Comparison of ENCODE assay signal across 8 mouse cellular contexts in the genomic region with DNA sequence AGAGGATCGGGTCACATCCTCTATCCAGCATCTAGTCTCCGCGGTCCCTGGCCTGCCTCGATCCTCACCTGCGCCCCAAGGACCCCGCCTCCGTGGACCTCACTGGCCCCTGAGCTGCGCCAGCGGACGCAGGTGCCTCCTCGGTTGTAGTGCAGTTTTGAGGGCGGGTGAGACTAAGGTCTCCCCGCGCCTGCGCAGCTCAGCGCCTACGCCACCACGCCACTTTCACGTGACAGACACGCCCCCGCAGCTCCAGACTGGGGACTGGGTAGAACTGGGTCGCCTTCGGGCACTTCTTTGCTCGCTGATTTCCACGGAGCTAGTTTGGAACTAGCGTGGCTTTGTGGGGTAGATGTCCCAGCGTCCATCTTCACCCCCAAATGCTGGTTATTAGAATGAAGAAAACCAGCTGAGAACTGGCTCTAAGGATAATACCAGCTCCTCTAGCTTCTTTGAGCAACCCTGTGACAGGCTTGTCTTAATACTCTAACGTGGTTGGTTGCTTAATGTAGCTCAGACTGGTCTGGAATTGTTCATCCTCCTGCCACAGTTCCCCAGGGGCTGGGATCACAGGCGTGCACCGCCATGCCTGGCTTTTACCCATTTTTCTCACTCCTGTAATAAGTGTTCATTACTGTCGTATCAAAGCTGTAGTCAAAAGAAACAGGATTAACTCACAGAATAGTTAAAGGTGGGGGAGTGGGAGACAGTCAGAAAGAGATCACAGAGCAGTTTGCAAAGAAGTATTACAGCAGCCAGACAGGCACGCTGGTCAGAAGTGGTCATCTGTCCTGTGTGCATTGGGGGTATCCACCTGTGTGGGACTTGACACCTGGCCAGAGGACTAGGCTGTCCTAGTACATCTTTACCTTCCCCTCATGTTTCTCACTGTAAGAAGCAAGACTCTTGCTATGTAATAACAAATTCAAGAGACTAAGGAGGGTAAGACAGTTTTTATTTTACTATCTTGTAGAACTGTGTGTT. TPM values are rescaled to one million over a fixed set of nuclear protein-coding genes. Genes with fewer than 3 reads are reported as not detected.
DNase-seq lines count a peak whose midpoint lies in the region; ATAC-seq and TF ChIP-seq lines count a peak whose summit lies in the region.

TSS of gene Fam213a (minus strand) at position 159 of the 984 bp plus-strand sequence.

- H3K4me2 ChIP-seq in forebrain, postnatal 0 days (ENCODE audit: low read depth) = peak within 1 kb of the TSS; percentile 86
- H3K4me2 ChIP-seq in neural tube, embryonic 14.5 days (ENCODE audit: low read depth, low read length) = peak within 1 kb of the TSS; percentile 78

- intact Hi-C loops in heart, postnatal 36 days (cut with DNase I) = no loop called here

- H3K27me3 ChIP-seq in MEL (ENCODE audit: control insufficient read depth in 1 of 2, insufficient read depth in 2 of 2, low read length in 2 of 2) = no peaks in the 10 kb centered on the region
- H3K27me3 ChIP-seq in cerebellum, adult 2 months (ENCODE audit: control insufficient read depth, insufficient read depth, low read length) = no peaks in the 10 kb centered on the region
- H3K27me3 ChIP-seq in forebrain, postnatal 0 days (ENCODE audit: insufficient read depth, low read length) = no peaks in the 10 kb centered on the region
- no peaks in the 10 kb centered on the region for H3K27me3 ChIP-seq in neural tube, embryonic 14.5 days (ENCODE audit: control insufficient read depth, insufficient read depth, low read length)
- H3K27me3 ChIP-seq in testis, adult 2 months (ENCODE audit: control insufficient read depth, insufficient read depth, low read length) = no peaks in the 10 kb centered on the region

- peaks cover 3% of the 10 kb centered on the region; the same call in 1 of the 2 replicates for H3K79me2 ChIP-seq in MEL (ENCODE audit: control insufficient read depth, insufficient read depth, low read length, poor library complexity)

- TF ChIP-seq EP300 in MEL (IDR thresholded peaks at IDR 0.05; ENCODE audit: low read depth in 1 of 2, low read length in 2 of 2) = no peak

- TF ChIP-seq RAD21 in MEL (IDR thresholded peaks at IDR 0.05; ENCODE audit: low read depth, low read length) = no peak

- H3K4me3 ChIP-seq in MEL (ENCODE audit: control insufficient read depth in 1 of 2, insufficient read depth in 1 of 2, low read depth in 2 of 2, low read length in 2 of 2) = peak within 1 kb of the TSS; percentile 85 to 96
- peak within 1 kb of the TSS; percentile 80 for H3K4me3 ChIP-seq in cerebellum, adult 2 months (replicated peaks; ENCODE audit: insufficient read depth, low read depth, low read length)
- peak within 1 kb of the TSS; percentile 68 for H3K4me3 ChIP-seq in forebrain, postnatal 0 days (ENCODE audit: low read depth, low read length)
- peak within 1 kb of the TSS; percentile 54 for H3K4me3 ChIP-seq in neural tube, embryonic 14.5 days (ENCODE audit: low read depth, low read length)
- peak within 1 kb of the TSS; percentile 92 for H3K4me3 ChIP-seq in testis, adult 2 months (ENCODE audit: control insufficient read depth, low read depth, low read length)

- H3K9ac ChIP-seq in MEL (ENCODE audit: control insufficient read depth, low read depth, low read length, poor library complexity, severe bottlenecking) = peak within 1 kb of the TSS; percentile 83
- H3K9ac ChIP-seq in forebrain, postnatal 0 days = peak within 1 kb of the TSS; percentile 81
- H3K9ac ChIP-seq in neural tube, embryonic 14.5 days (replicated peaks; ENCODE audit: low read depth, low read length) = peak within 1 kb of the TSS; percentile 76

- DNase-seq in MEL (ENCODE audit: low read depth, low spot score) = peak; percentile 93
- DNase-seq in cerebellum, adult 2 months = peak; percentile 93
- peak; percentile 97 for DNase-seq in forebrain, postnatal 0 days
- peak; percentile 83 for DNase-seq in heart, postnatal 36 days
- peak; percentile 89 to 96 for DNase-seq in layer of hippocampus, adult 18-20 months (ENCODE audit: low spot score in 2 of 2)
- peak; percentile 91 to 93 for DNase-seq in lung, adult 18-20 months

- peaks cover 0 to 14% of the 10 kb centered on the region in 2 experiments; a peak in 2 of 4 replicates for H3K36me3 ChIP-seq in MEL (ENCODE audit: control insufficient read depth in 1 of 2, insufficient read depth in 2 of 2, low read length in 2 of 2)
- no peaks in the 10 kb centered on the region for H3K36me3 ChIP-seq in forebrain, postnatal 0 days (ENCODE audit: insufficient read depth)
- H3K36me3 ChIP-seq in neural tube, embryonic 14.5 days (ENCODE audit: control insufficient read depth, insufficient read depth, low read length) = no peaks in the 10 kb centered on the region
- no peaks in the 10 kb centered on the region for H3K36me3 ChIP-seq in testis, adult 2 months (ENCODE audit: control insufficient read depth, insufficient read depth, low read length)

- H3K27ac ChIP-seq in MEL (ENCODE audit: control insufficient read depth, low read depth, low read length) = peak within 1 kb of the TSS; percentile 46; the same call in 1 of the 2 replicates
- peak within 1 kb of the TSS; percentile 34; the same call in 1 of the 2 replicates for H3K27ac ChIP-seq in cerebellum, adult 2 months (ENCODE audit: insufficient read depth, low read length)
- H3K27ac ChIP-seq in forebrain, postnatal 0 days (ENCODE audit: low read depth, low read length) = peak within 1 kb of the TSS; percentile 85
- peak within 1 kb of the TSS; percentile 75 for H3K27ac ChIP-seq in neural tube, embryonic 14.5 days (ENCODE audit: low read depth, low read length)
- H3K27ac ChIP-seq in testis, adult 2 months (ENCODE audit: control insufficient read depth, insufficient read depth, low read depth, low read length) = peak within 1 kb of the TSS; percentile 36

- 2% methylated on average over 32 of the region's 32 CpGs for WGBS in cerebellum, adult 2 months
- WGBS in forebrain, postnatal 0 days = under 1% methylated on average over 32 of the region's 32 CpGs
- 4% methylated on average over 32 of the region's 32 CpGs for WGBS in neural tube, embryonic 14.5 days

- H3K9me3 ChIP-seq in MEL (replicated peaks; ENCODE audit: insufficient read depth, low read length) = no peaks in the 10 kb centered on the region
- H3K9me3 ChIP-seq in forebrain, postnatal 0 days (ENCODE audit: low read length) = no peaks in the 10 kb centered on the region
- H3K9me3 ChIP-seq in neural tube, embryonic 14.5 days (ENCODE audit: control insufficient read depth, low read length) = no peaks in the 10 kb centered on the region

- ATAC-seq in forebrain, postnatal 0 days = peak; percentile 99
- peak; percentile 99 for ATAC-seq in neural tube, embryonic 14.5 days (ENCODE audit: low read depth)

- TF ChIP-seq CTCF in MEL (IDR thresholded peaks at IDR 0.05 in 2 of 3, conservative IDR thresholded peaks at IDR 0.05 in 1 of 3; ENCODE audit: control insufficient read depth in 1 of 3, insufficient read depth in 1 of 3, low read depth in 2 of 3, low read length in 3 of 3, poor library complexity in 1 of 3, severe bottlenecking in 1 of 3) = no peak
- TF ChIP-seq CTCF in cerebellum, adult 2 months (IDR thresholded peaks at IDR 0.05; ENCODE audit: borderline replicate concordance, insufficient read depth, low read depth, low read length) = no peak
- TF ChIP-seq CTCF in forebrain, postnatal 0 days (IDR thresholded peaks at IDR 0.05; ENCODE audit: low read depth) = no peak
- no peak for TF ChIP-seq CTCF in testis, adult 2 months (IDR thresholded peaks at IDR 0.05; ENCODE audit: control insufficient read depth, insufficient read depth, insufficient replicate concordance, low read depth, low read length)

- peak; percentile 76 to 81 for TF ChIP-seq POLR2A in MEL (IDR thresholded peaks at IDR 0.05; ENCODE audit: control insufficient read depth in 1 of 2, insufficient read depth in 1 of 2, low read depth in 1 of 2, low read length in 2 of 2, poor library complexity in 1 of 2)
- peak; percentile 87 for TF ChIP-seq POLR2A in cerebellum, adult 2 months (IDR thresholded peaks at IDR 0.05; ENCODE audit: borderline replicate concordance, insufficient read depth, low read length)
- peak; percentile 90 for TF ChIP-seq POLR2A in testis, adult 2 months (IDR thresholded peaks at IDR 0.05; ENCODE audit: control insufficient read depth, low read depth, low read length)

- peaks cover 2 to 18% of the 10 kb centered on the region in 2 experiments; a peak in 3 of 4 replicates for H3K4me1 ChIP-seq in MEL (ENCODE audit: control insufficient read depth in 1 of 2, insufficient read depth in 2 of 2, low read length in 2 of 2)
- H3K4me1 ChIP-seq in cerebellum, adult 2 months (ENCODE audit: control insufficient read depth, insufficient read depth, low read length) = peaks cover 2% of the 10 kb centered on the region; the same call in 1 of the 2 replicates
- H3K4me1 ChIP-seq in forebrain, postnatal 0 days (ENCODE audit: insufficient read depth) = peaks cover 9% of the 10 kb centered on the region; the same call in 1 of the 2 replicates
- H3K4me1 ChIP-seq in neural tube, embryonic 14.5 days (ENCODE audit: control insufficient read depth, insufficient read depth, low read length) = 0 out of 2 replicates have a peak, but pooled peaks cover 3% of the 10 kb centered on the region
- peaks cover 10% of the 10 kb centered on the region for H3K4me1 ChIP-seq in testis, adult 2 months (ENCODE audit: control insufficient read depth, insufficient read depth, low read length)

TF ChIP-seq in MEL, 35 proteins besides CTCF, POLR2A, EP300 and RAD21 (continues in another document):
- TF ChIP-seq MAFK (IDR thresholded peaks at IDR 0.05; ENCODE audit: borderline replicate concordance, low read depth, low read length) = no peak
- TF ChIP-seq SIN3A (IDR thresholded peaks at IDR 0.05; ENCODE audit: low read length) = peak; percentile 80
- TF ChIP-seq MAZ (IDR thresholded peaks at IDR 0.05; ENCODE audit: low read depth, low read length) = 0 out of 2 replicates have a peak, but pooled peaks have one; percentile 18
- peak; percentile 82 for TF ChIP-seq MAX (IDR thresholded peaks at IDR 0.05; ENCODE audit: low read length)
- TF ChIP-seq BHLHE40 (IDR thresholded peaks at IDR 0.05; ENCODE audit: borderline replicate concordance, low read depth, low read length) = peak; percentile 97
- no peak for TF ChIP-seq ZC3H11A (IDR thresholded peaks at IDR 0.05; ENCODE audit: low read depth, low read length)
- no peak for TF ChIP-seq TBP (IDR thresholded peaks at IDR 0.05; ENCODE audit: low read depth, low read length)
- TF ChIP-seq ZKSCAN1 (IDR thresholded peaks at IDR 0.05; ENCODE audit: low read depth, low read length) = no peak

RNA-seq across cellular contexts. Expression of gene Fam213a, which starts in this region (rescaled TPM):
- 19.2 and 20.3 TPM in 2 replicates for total RNA-seq in MEL (2012; rRNA removed)
- 10 to 100 TPM in 1 of 2 experiments, not detected in 1; 28.5 TPM for polyA plus RNA-seq in MEL (2012; ENCODE audit: insufficient read depth in 1 of 2, insufficient read length in 2 of 2, low read depth in 1 of 2, low replicate concordance in 2 of 2, missing spikeins in 1 of 2)
- 146 and 150 TPM in 2 replicates for polyA plus RNA-seq in cerebellum, adult 2 months (2012; rRNA removed)
- 92.4 and 106 TPM in 2 replicates for total RNA-seq in forebrain, postnatal 0 days (2014; rRNA removed)
- polyA plus RNA-seq in forebrain, postnatal 0 days (2015; fragmentation: Nextera tagmentation; extraction: Ambion mirVana) = 54.7 and 106 TPM in 2 replicates
- total RNA-seq in heart, postnatal 36 days (2021) = 10 to 100 TPM; 18.9 to 20.1 TPM
- 100 to 1,000 TPM; 173 to 191 TPM for total RNA-seq in layer of hippocampus, adult 18-20 months (2021)
- polyA plus RNA-seq in neural tube, embryonic 14.5 days (2014; fragmentation: Nextera tagmentation; extraction: Ambion mirVana) = 102 and 108 TPM in 2 replicates
- 41.1 and 45.1 TPM in 2 replicates for polyA plus RNA-seq in testis, adult 2 months (2012; rRNA removed)

Comparison
In these comparisons a context has a peak if more than half of its experiments do, and no peak if none do; other contexts are left out.
1. Peak in every context shown above with its lines: DNase-seq, ATAC-seq, H3K4me3 ChIP-seq and H3K27ac ChIP-seq.
2. H3K27ac ChIP-seq: peak in every context shown above with its lines; median percentile 85 in forebrain, postnatal 0 days; 75 in neural tube, embryonic 14.5 days; 46 in MEL; 36 in testis, adult 2 months; 34 in cerebellum, adult 2 months.